Mouse (Mus musculus): ENCODE data around the gene Cbx1.
"Not testable (repeated sequence)": the region's sequence is repeated elsewhere in the genome, so short reads cannot be mapped to it uniquely, and the experiment has no call there.

Gene Cbx1

DNA sequence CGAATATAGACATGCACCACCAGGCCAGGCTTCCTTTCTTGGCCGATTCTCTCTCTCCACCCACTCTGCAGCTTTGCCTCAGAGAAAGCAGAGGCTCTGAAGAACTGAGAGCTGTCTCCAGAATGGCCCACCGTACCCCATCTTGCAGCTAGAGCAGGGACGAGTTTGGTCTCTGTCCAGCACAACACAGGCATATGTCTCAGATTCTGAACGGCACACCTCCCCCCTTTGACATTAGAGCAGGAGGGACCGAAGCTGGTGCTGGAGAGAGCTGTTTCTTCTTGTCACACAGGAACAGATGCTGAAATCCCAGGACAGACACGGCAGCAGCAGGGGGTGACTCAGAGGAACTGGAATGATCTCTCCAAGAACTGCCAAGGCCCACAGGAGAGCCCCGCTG is 51.4 kb downstream of the Cbx1 start:
- DNase-seq, result no peak

DNA sequence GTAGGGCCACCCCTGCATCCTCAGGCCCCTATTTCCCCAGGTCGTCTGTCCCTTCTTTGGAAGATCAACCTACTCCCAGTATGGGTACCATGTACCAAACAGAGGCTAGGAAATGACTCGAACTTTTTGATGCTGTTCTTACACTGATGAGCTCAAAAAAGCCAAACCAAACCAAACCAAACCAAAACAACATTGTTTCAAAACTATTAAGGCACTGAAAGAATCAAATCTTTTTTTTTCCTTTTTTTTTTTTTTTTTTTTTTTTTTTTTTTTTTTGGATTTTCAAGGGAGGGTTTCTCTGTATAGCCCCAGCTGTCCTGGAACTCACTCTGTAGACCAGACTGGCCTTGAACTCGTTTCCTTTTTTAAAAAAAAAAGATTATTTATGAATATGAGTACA is 54.7 kb downstream of the Cbx1 start:
- DNase-seq, result no peak

DNA sequence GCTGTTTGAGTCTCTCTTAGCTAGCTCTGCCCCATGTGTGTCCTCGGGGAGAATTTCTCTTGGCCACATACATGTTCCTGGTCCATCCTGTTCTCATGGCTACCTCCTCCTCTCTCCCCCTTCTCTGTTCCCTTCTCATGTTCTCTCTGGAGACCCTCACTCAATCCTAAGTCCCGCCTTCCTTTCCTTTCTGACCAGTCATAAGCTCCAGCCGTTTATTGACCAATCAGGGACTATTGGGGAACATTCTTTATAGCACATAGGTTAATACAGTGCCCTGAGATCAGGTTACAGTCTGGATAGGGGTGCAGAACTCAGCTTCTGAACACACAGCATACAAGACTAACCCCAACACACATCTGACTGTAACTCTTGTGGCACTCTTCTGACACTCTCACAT is 58.3 kb downstream of the Cbx1 start:
- DNase-seq, result no peak

DNA sequence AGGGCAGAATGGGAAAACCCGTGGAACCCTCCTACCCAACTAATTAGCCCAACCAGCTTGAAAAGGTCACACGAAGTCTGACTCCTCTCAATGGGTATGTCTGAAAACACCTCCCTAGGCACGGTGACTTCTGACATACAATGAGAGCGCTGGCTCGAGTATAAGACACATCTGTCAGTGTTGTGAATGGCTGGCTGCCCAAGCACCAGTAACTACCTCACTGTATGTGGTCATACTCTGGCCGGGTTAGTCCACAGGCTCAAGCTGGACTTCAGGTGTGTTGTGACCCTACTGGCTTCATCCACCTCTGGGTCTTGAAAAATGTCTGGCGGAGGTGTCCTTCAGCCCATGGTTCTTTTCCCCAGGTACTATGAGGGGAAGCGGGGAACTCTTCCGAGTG is 59.8 kb downstream of the Cbx1 start:
- DNase-seq, result no peak

DNA sequence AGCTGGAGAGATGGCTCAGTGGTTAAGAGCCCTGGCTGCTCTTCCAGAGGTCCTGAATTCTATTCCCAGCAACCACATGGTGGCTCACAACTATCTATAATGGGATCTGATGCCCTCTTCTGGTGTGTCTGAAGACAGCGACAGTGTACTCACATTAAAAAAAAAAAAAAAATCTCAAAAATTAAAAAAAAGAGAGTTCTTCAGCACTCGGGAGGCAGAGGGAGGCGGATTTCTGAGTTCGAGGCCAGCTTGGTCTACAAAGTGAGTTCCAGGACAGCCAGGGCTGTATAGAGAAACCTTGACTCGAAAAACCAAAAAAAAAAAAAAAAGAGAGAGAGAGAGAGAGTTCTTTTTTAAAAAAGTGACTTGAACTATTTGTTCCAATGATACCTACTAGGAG is 60.2 kb downstream of the Cbx1 start:
- not testable (repeated sequence) for DNase-seq

DNA sequence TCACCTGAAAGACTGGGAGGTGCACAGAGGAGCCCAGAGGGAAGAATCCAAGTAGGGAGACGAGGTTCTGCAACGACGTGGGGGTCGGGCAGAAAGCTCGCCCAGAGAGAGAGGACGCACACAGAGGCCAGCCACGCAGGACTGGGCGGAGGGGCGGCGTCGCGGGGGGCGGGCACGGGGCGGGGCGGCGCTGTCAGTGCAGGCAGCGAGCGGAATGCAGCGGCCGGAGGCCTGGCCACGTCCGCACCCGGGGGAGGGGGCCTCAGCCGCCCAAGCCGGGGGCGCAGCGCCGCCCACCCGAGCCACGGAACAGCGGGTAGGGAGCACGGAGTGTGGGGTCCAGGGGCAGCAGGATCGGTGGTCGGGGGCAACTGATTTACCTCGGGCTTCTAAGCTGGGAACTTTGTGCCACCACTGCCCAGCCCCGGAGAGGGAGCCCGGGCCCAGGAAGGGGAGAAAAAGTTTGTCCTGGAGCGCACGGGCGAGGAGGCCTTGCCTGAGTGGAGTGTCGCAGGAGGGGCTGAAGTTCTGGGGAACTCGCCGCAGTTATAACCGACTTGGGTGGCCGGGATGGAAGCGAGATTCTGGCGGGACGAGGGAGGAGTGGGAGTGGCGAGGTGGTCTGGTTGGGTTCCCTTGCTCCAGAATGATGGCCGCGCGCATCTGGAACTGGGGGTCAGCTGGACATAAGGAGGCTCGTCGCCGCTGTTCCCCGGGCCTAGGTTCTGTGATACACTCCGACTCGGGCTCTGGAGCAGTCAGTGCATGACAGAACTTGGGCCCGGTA is 60.9 kb downstream of the Cbx1 start, which contains the start of gene Copz2:
TSS of gene Copz2 (plus strand) at position 190 of the 787 bp plus-strand sequence.
- peak in 1 of 2 experiments; percentile 78 for DNase-seq

DNA sequence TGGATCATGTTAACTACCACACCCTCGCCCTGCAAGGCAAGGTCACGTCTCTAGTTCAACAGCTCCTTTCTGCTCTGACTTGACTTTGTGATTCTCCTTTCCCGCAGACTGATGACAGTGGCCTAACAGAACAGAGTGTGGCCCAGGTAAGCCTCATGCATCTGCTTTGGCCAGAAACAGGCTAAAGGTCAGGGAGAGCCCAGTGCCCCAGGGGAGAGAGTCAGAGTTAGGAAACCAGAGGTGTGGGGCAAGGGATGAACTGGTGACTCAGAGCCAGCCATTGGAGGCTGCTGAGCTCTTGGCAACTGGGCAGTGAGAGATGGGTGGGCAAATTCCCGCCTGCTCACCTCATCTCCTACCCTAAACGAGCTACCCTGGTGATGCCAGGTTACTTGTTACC is 68.5 kb downstream of the Cbx1 start:
- DNase-seq, result no peak

Measured in kidney, postnatal 36 days (tissue).